Mouse (Mus musculus) liver, postnatal 0 days (tissue): ENCODE measurements around the gene Sod2.

Experiments
- CTCF ChIP-seq: sonication (generic); IDR thresholded peaks from 2 replicates; pipeline ENCODE4 v1.5.1; 2016; ENCODE audit warnings: antibody characterized with exemption, low read depth
- EP300 ChIP-seq: IDR thresholded peaks from 2 replicates; pipeline ENCODE4 v1.6.1; 2016; ENCODE audit warnings: antibody characterized with exemption, low read depth, mild to moderate bottlenecking

- TF ChIP-seq CTCF = no peak
- TF ChIP-seq EP300 = no peak
Observed at GRCm38 (mm10) chr17:13013316-13013715, 6.7 kb downstream of the Sod2 start.
